Mouse (Mus musculus): ENCODE results near the gene Olfr527. TPM values are rescaled to one million over a fixed set of nuclear protein-coding genes. Genes with fewer than 3 reads are reported as not detected.

The Olfr527 gene
- total RNA-seq (2014; rRNA removed) (not detected in 2 replicates), polyA plus RNA-seq (2012; rRNA removed) (not detected in 2 replicates)

- Histone ChIP-seq H3K9ac (ENCODE audit: low read depth, low read length) (no peak within 1 kb of the TSS), H3K4me3 (ENCODE audit: insufficient read depth, low read depth, low read length) (no peak within 1 kb of the TSS), H3K4me1 (ENCODE audit: control insufficient read depth, insufficient read depth, low read length) (no peaks in the 10 kb centered on the region), H3K79me2 (ENCODE audit: control insufficient read depth, insufficient read depth, low read length) (no peaks in the 10 kb centered on the region), H3K36me3 (ENCODE audit: control insufficient read depth, insufficient read depth, low read length) (no peaks in the 10 kb centered on the region), H3K27me3 (ENCODE audit: control insufficient read depth, insufficient read depth, low read length) (no peaks in the 10 kb centered on the region), H3K27ac (replicated peaks; ENCODE audit: insufficient read depth, low read depth, low read length) (no peak within 1 kb of the TSS)
- no peak for DNase-seq (ENCODE audit: extremely low read depth, low read depth, low spot score)
- 83% methylated on average over 2 of the region's 2 CpGs for WGBS
- TF ChIP-seq CTCF (IDR thresholded peaks at IDR 0.05; ENCODE audit: low read depth, low read length) (no peak), POLR2A (IDR thresholded peaks at IDR 0.05; ENCODE audit: extremely low read depth, insufficient read depth, low read length) (no peak)
Observed at GRCm38 (mm10) chr7:140333717-140334116, at the start of gene Olfr527. Olfr527 (plus strand) TSS chr7:140334017.

- no peak for DNase-seq (ENCODE audit: extremely low read depth, low read depth, low spot score)
- H3K9ac ChIP-seq (ENCODE audit: low read depth, low read length): no peak overlapping the region
Observed at GRCm38 (mm10) chr7:140295746-140296145, 38.1 kb upstream of the Olfr527 start.

GRCm38 (mm10) chr7:140296876-140297275 lies 36.9 kb upstream of the Olfr527 start:
- H3K27me3 ChIP-seq (ENCODE audit: control insufficient read depth, insufficient read depth, low read length): peaks cover 4% of the 10 kb centered on the region; the same call in 1 of the 2 replicates
- 64% methylated on average over 6 of the region's 6 CpGs for WGBS
- H3K79me2 ChIP-seq (ENCODE audit: control insufficient read depth, insufficient read depth, low read length): no peaks in the 10 kb centered on the region
- TF ChIP-seq CTCF (IDR thresholded peaks at IDR 0.05; ENCODE audit: low read depth, low read length) (no peak), POLR2A (IDR thresholded peaks at IDR 0.05; ENCODE audit: extremely low read depth, insufficient read depth, low read length) (no peak)
- H3K9ac ChIP-seq (ENCODE audit: low read depth, low read length): no peak overlapping the region
- DNase-seq (ENCODE audit: extremely low read depth, low read depth, low spot score): no peak
- no peak overlapping the region for H3K4me3 ChIP-seq (ENCODE audit: insufficient read depth, low read depth, low read length)
- H3K27ac ChIP-seq (replicated peaks; ENCODE audit: insufficient read depth, low read depth, low read length): no peak overlapping the region
- no peaks in the 10 kb centered on the region for H3K4me1 ChIP-seq (ENCODE audit: control insufficient read depth, insufficient read depth, low read length)
- H3K36me3 ChIP-seq (ENCODE audit: control insufficient read depth, insufficient read depth, low read length): no peaks in the 10 kb centered on the region

More at GRCm38 (mm10) chr7:140295746-140296145, 38.1 kb upstream of the Olfr527 start:
- H3K4me3 ChIP-seq (ENCODE audit: insufficient read depth, low read depth, low read length): no peak overlapping the region
- H3K27me3 ChIP-seq (ENCODE audit: control insufficient read depth, insufficient read depth, low read length): peaks cover 4% of the 10 kb centered on the region; the same call in 1 of the 2 replicates
- no peaks in the 10 kb centered on the region for H3K79me2 ChIP-seq (ENCODE audit: control insufficient read depth, insufficient read depth, low read length)
- no peaks in the 10 kb centered on the region for H3K36me3 ChIP-seq (ENCODE audit: control insufficient read depth, insufficient read depth, low read length)
- WGBS: 84% methylated on average over 9 of the region's 9 CpGs
- no peak overlapping the region for H3K27ac ChIP-seq (replicated peaks; ENCODE audit: insufficient read depth, low read depth, low read length)
- no peaks in the 10 kb centered on the region for H3K4me1 ChIP-seq (ENCODE audit: control insufficient read depth, insufficient read depth, low read length)
- no peak for TF ChIP-seq CTCF (IDR thresholded peaks at IDR 0.05; ENCODE audit: low read depth, low read length)
- no peak for TF ChIP-seq POLR2A (IDR thresholded peaks at IDR 0.05; ENCODE audit: extremely low read depth, insufficient read depth, low read length)

- peaks cover 4% of the 10 kb centered on the region; the same call in 1 of the 2 replicates for H3K27me3 ChIP-seq (ENCODE audit: control insufficient read depth, insufficient read depth, low read length)
- H3K4me3 ChIP-seq (ENCODE audit: insufficient read depth, low read depth, low read length): no peak overlapping the region
- DNase-seq (ENCODE audit: extremely low read depth, low read depth, low spot score): no peak
- no peaks in the 10 kb centered on the region for H3K4me1 ChIP-seq (ENCODE audit: control insufficient read depth, insufficient read depth, low read length)
- H3K79me2 ChIP-seq (ENCODE audit: control insufficient read depth, insufficient read depth, low read length): no peaks in the 10 kb centered on the region
- H3K36me3 ChIP-seq (ENCODE audit: control insufficient read depth, insufficient read depth, low read length): no peaks in the 10 kb centered on the region
- TF ChIP-seq POLR2A (IDR thresholded peaks at IDR 0.05; ENCODE audit: extremely low read depth, insufficient read depth, low read length): no peak
- no peak for TF ChIP-seq CTCF (IDR thresholded peaks at IDR 0.05; ENCODE audit: low read depth, low read length)
- H3K27ac ChIP-seq (replicated peaks; ENCODE audit: insufficient read depth, low read depth, low read length): no peak overlapping the region
- H3K9ac ChIP-seq (ENCODE audit: low read depth, low read length): no peak overlapping the region
- 90% methylated on average over 3 of the region's 3 CpGs for whole genome bisulfite sequencing
Observed at GRCm38 (mm10) chr7:140299416-140299815, 34.4 kb upstream of the Olfr527 start.

DNA sequence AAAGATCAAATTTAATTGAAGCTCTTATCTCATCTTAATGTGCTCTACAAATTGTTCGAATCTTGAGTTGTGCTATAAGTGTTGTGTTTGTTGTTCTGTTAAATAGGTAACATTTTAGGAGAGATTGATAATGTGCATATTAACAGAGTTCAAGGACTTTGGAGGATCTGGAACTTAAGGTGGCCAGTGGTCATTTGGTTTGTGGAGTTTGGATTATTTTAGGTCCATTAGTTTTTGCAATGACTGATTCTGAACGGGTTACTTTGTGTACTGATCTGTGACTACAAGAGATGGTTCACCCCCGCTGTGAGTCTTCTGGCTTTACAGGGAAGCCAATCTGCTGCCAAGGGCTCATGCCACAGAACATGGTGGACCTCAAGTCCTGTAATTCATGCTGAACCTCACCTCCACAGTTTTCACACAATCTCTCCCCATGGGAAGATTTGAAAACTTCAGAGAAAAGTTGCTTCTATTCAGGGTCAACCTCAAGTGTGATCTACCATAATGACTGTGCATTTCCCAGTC lies 13.9 kb upstream of the Olfr527 start:
- Histone ChIP-seq H3K9ac (ENCODE audit: low read depth, low read length) (no peak overlapping the region), H3K27me3 (ENCODE audit: control insufficient read depth, insufficient read depth, low read length) (no peaks in the 10 kb centered on the region; the same call in 1 of the 2 replicates), H3K36me3 (ENCODE audit: control insufficient read depth, insufficient read depth, low read length) (no peaks in the 10 kb centered on the region), H3K4me1 (ENCODE audit: control insufficient read depth, insufficient read depth, low read length) (no peaks in the 10 kb centered on the region), H3K4me3 (ENCODE audit: insufficient read depth, low read depth, low read length) (no peak overlapping the region), H3K79me2 (ENCODE audit: control insufficient read depth, insufficient read depth, low read length) (no peaks in the 10 kb centered on the region), H3K27ac (replicated peaks; ENCODE audit: insufficient read depth, low read depth, low read length) (no peak overlapping the region)
- WGBS: 78% methylated on average over 3 of the region's 3 CpGs
- no peak for DNase-seq (ENCODE audit: extremely low read depth, low read depth, low spot score)
- no peak for TF ChIP-seq CTCF (IDR thresholded peaks at IDR 0.05; ENCODE audit: low read depth, low read length)
- TF ChIP-seq POLR2A (IDR thresholded peaks at IDR 0.05; ENCODE audit: extremely low read depth, insufficient read depth, low read length): no peak

- Histone ChIP-seq H3K4me1 (ENCODE audit: control insufficient read depth, insufficient read depth, low read length) (no peaks in the 10 kb centered on the region), H3K9ac (ENCODE audit: low read depth, low read length) (no peak within 1 kb of the TSS), H3K27me3 (ENCODE audit: control insufficient read depth, insufficient read depth, low read length) (no peaks in the 10 kb centered on the region; the same call in 1 of the 2 replicates), H3K36me3 (ENCODE audit: control insufficient read depth, insufficient read depth, low read length) (no peaks in the 10 kb centered on the region), H3K4me3 (ENCODE audit: insufficient read depth, low read depth, low read length) (no peak within 1 kb of the TSS), H3K27ac (replicated peaks; ENCODE audit: insufficient read depth, low read depth, low read length) (no peak within 1 kb of the TSS), H3K79me2 (ENCODE audit: control insufficient read depth, insufficient read depth, low read length) (no peaks in the 10 kb centered on the region)
- 58% methylated on average over 1 of the region's 1 CpGs for WGBS
- TF ChIP-seq POLR2A (IDR thresholded peaks at IDR 0.05; ENCODE audit: extremely low read depth, insufficient read depth, low read length) (no peak), CTCF (IDR thresholded peaks at IDR 0.05; ENCODE audit: low read depth, low read length) (no peak)
- no peak for DNase-seq (ENCODE audit: extremely low read depth, low read depth, low spot score)
Observed at GRCm38 (mm10) chr7:140320558-140320957, 13.3 kb upstream of the Olfr527 start, which contains the start of gene Olfr525. Olfr525 (plus strand) TSS chr7:140320858.

Measured in liver, adult 2 months (tissue).